Mouse (Mus musculus): Measurements from ENCODE around the gene Crygd.

The Crygd gene

GRCm38 (mm10) chr1:65043433-65043832, 19.8 kb downstream of the Crygd start:
- DNase-seq (ENCODE audit: low read depth, low spot score) = no peak

GRCm38 (mm10) chr1:65041837-65042236, 21.4 kb downstream of the Crygd start:
- DNase-seq (ENCODE audit: low read depth, low spot score) = no peak

DNA sequence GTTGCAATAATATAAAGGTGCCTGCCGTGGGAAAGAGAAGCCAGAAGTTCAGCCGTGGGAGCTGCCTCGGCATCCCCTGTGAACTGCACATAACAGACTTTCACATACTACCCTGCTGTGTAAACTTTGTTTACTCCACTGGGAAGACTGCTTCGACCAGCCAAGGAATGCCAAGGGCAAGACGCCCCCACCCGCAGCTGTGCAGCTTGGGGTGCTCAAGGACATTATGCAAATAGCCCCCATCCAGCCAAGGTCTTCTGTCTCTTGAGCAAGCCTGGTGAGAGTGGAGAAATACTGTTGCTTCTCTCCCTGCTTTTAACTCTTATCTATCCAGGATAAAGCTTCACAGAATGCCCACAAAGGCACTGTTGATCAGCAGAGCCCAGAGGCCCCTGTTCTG, 22.4 kb downstream of the Crygd start:
- no peak for DNase-seq (ENCODE audit: low read depth, low spot score)

DNA sequence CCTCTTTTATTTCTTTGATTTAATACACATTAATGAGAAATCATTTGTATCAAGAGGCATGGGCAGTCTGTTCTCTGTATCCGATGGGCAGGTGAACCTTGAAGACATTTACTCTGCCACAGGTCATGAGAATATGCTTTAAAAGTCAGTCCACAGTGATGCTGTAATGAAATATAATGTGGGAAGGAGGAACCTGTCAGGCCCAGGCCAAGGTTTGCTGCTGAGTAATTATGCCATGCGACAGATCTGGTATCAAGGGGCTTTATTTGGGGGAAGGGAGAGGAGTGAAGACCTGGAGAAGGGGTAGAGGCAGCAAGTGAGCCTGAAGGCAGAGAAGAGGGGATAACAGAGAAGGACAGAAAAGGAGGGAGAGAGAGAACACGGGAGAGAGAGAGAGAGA, 23.6 kb downstream of the Crygd start:
- no peak for DNase-seq (ENCODE audit: low read depth, low spot score)

DNA sequence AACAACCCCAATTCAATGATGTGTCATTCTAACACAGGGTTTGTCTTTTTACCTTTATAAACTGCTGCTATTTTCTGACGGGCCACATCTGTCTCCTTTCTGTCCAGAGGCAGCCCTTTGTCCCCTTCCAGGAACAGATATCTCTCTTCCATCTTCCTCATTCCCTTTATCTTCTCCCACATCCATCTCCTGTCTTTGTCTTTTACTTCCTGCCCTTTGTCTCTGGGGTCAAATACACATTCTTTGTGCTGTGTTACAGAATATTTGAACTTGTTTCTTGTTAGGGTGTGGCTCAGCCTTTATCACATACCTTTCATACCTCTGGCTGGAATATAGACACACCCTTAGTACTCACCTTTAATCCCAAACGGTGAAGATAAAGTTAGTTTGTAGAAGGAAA, 25.7 kb downstream of the Crygd start:
- DNase-seq (ENCODE audit: low read depth, low spot score) = no peak

DNA sequence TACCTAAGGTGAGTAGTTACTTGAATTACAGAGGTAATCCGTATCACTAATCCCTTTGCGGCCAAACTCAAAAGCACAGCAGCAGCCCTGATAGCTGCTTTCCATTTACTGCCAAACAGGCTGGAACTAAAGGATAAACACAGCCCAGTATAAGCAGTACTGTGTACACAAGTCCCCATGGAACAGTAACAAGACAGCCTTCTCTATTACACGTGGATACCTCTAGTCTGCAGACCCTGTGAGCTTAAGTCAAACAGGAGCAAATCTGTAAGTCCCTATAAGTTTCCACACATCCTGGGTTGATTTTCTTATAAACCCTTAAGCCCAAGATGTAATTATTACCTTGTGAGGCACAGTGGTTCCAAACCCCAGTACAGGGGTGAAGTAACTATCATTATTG, 27.7 kb downstream of the Crygd start:
- no peak for DNase-seq (ENCODE audit: low read depth, low spot score)

GRCm38 (mm10) chr1:65032641-65033040, 30.6 kb downstream of the Crygd start, which contains the start of gene Akr1cl:
Akr1cl (minus strand) TSS chr1:65032759.
- DNase-seq (ENCODE audit: low read depth, low spot score) = no peak

DNA sequence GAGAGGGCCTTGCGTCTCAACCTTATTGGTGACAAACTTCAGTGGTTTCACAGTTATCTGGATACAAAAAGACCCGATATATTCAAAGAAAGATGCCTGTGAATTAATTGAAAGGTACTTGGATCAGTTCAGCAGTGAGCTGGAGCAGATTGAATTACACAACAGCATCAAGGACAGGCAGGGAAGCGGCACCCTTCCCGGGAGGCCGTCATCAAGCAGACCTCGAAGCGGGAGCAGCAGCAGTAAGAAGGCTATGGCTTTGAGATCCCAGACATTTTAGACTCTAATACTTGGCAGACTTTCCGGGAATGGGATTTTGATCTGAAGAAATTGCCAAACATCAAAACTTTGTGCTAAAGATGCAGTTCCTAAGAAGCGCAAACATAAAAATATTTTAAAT, 35.0 kb downstream of the Crygd start:
- no peak for DNase-seq (ENCODE audit: low read depth, low spot score)

GRCm38 (mm10) chr1:65012726-65013125, 50.5 kb downstream of the Crygd start:
- no peak for DNase-seq (ENCODE audit: low read depth, low spot score)
